Mouse (Mus musculus): ENCODE measurements around the gene Bsg. TPM values are rescaled to one million over a fixed set of nuclear protein-coding genes. Genes with fewer than 3 reads are reported as not detected.
"Not testable (repeated sequence)": the region's sequence is repeated elsewhere in the genome, so short reads cannot be mapped to it uniquely, and the experiment has no call there.

Bsg gene
- polyA plus RNA-seq, 1 experiment from 2014 or later = 1,158 TPM

DNA sequence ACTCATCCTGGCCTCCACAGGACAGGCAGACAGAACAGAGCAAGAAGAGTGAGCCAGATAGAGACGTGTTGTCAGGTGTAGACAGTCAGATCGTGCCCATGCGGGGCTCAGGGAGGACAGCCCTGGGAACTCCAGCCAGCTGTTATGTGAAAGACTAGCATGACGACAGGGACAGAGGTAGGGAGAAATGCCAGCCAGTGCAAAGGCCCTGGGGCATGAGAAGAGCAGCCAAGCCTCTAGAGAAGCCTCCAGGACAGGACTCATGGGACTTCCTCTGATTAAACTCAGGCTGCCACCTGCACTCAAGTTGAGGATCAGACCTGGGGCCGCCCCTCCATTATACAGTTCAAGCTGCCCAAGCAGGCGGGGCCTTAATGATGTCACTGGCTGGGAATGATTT is 44.2 kb downstream of the Bsg start:
- Histone ChIP-seq H3K27me3 (replicated peaks; ENCODE audit: control insufficient read depth, insufficient read depth, low read length) (no peaks in the 10 kb centered on the region), H3K27ac (ENCODE audit: low read length) (no peak overlapping the region), H3K4me1 (ENCODE audit: control insufficient read depth, insufficient read depth, low read length) (peaks cover 10% of the 10 kb centered on the region), H3K9ac (ENCODE audit: low read depth, low read length) (no peak overlapping the region), H3K36me3 (ENCODE audit: control insufficient read depth, insufficient read depth, low read length) (peaks cover 8% of the 10 kb centered on the region; the same call in 1 of the 2 replicates), H3K9me3 (ENCODE audit: control insufficient read depth, low read length) (no peaks in the 10 kb centered on the region), H3K4me2 (ENCODE audit: low read depth, low read length) (no peak overlapping the region), H3K4me3 (ENCODE audit: low read length) (no peak overlapping the region)
- 87% methylated on average over 6 of the region's 6 CpGs for WGBS
- no peak for ATAC-seq

- peak within 1 kb of the TSS; percentile 49; the same call in 1 of the 2 replicates for H3K9ac ChIP-seq (ENCODE audit: low read depth, low read length)
Observed at GRCm38 (mm10) chr10:79754856-79755516, 50.7 kb downstream of the Bsg start, which contains the start of gene Fgf22. Fgf22 (plus strand) TSS chr10:79755076.

DNA sequence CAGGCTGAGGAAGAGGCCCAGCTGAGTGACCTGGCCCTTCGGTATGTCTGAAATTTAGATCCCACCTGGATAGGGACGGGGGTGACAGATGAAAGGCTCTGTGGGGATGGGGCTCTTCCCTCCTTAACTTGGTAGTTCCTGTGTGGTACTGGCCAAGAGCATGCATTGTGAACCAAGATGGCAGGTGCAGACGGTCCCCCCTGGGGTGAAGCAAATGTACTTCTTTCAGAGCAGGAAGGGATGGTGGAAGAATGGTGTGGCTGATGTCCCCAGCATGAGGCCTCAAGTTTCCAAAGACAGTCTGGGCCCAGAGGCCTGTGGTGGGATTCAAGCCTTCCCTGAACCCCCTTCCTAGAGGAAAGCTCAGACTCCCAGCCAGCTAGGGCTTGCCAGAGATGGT is 51.6 kb downstream of the Bsg start:
- H3K9me3 ChIP-seq (ENCODE audit: control insufficient read depth, low read length) = no peaks in the 10 kb centered on the region
- no peak overlapping the region for H3K4me3 ChIP-seq (ENCODE audit: low read length)
- no peak overlapping the region for H3K27ac ChIP-seq (ENCODE audit: low read length)
- 78% methylated on average over 3 of the region's 3 CpGs for WGBS
- H3K27me3 ChIP-seq (replicated peaks; ENCODE audit: control insufficient read depth, insufficient read depth, low read length) = no peaks in the 10 kb centered on the region
- H3K4me1 ChIP-seq (ENCODE audit: control insufficient read depth, insufficient read depth, low read length) = peaks cover 3% of the 10 kb centered on the region; the same call in 1 of the 2 replicates
- peaks cover 15% of the 10 kb centered on the region for H3K36me3 ChIP-seq (ENCODE audit: control insufficient read depth, insufficient read depth, low read length)
- no peak overlapping the region for H3K9ac ChIP-seq (ENCODE audit: low read depth, low read length)
- no peak for ATAC-seq
- H3K4me2 ChIP-seq (ENCODE audit: low read depth, low read length) = no peak overlapping the region

More at GRCm38 (mm10) chr10:79754856-79755516, 50.7 kb downstream of the Bsg start, which contains the start of gene Fgf22:
- WGBS = 2% methylated on average over 36 of the region's 36 CpGs
- Histone ChIP-seq H3K4me2 (ENCODE audit: low read depth, low read length) (peak within 1 kb of the TSS; percentile 66), H3K27me3 (replicated peaks; ENCODE audit: control insufficient read depth, insufficient read depth, low read length) (no peaks in the 10 kb centered on the region), H3K27ac (ENCODE audit: low read length) (no peak within 1 kb of the TSS), H3K4me3 (ENCODE audit: low read length) (peak within 1 kb of the TSS; percentile 39), H3K9me3 (ENCODE audit: control insufficient read depth, low read length) (no peaks in the 10 kb centered on the region), H3K4me1 (ENCODE audit: control insufficient read depth, insufficient read depth, low read length) (peaks cover 3% of the 10 kb centered on the region; the same call in 1 of the 2 replicates), H3K36me3 (ENCODE audit: control insufficient read depth, insufficient read depth, low read length) (peaks cover 11% of the 10 kb centered on the region)
- ATAC-seq = peak; percentile 88

DNA sequence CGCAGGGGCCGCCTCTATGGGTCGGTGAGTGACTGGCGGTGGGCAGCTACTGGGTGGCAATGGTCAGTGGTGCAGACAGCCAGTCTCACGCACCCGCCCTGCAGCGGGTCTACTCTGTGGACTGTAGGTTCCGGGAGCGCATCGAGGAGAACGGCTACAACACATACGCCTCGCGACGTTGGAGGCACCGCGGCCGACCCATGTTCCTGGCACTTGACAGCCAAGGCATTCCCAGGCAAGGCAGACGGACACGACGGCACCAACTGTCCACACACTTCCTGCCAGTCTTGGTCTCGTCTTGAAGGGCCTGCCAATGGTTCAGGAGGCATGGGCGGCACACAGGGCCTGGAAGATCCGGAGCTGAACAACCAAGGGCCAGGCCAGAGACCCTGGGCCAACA is 52.4 kb downstream of the Bsg start:
- no peak overlapping the region for H3K4me2 ChIP-seq (ENCODE audit: low read depth, low read length)
- peaks cover 3% of the 10 kb centered on the region; the same call in 1 of the 2 replicates for H3K4me1 ChIP-seq (ENCODE audit: control insufficient read depth, insufficient read depth, low read length)
- no peak for ATAC-seq
- no peaks in the 10 kb centered on the region for H3K9me3 ChIP-seq (ENCODE audit: control insufficient read depth, low read length)
- no peak overlapping the region for H3K27ac ChIP-seq (ENCODE audit: low read length)
- 91% methylated on average over 24 of the region's 24 CpGs for WGBS
- no peak overlapping the region for H3K9ac ChIP-seq (ENCODE audit: low read depth, low read length)
- H3K27me3 ChIP-seq (replicated peaks; ENCODE audit: control insufficient read depth, insufficient read depth, low read length) = no peaks in the 10 kb centered on the region
- peaks cover 23% of the 10 kb centered on the region for H3K36me3 ChIP-seq (ENCODE audit: control insufficient read depth, insufficient read depth, low read length)
- no peak overlapping the region for H3K4me3 ChIP-seq (ENCODE audit: low read length)

DNA sequence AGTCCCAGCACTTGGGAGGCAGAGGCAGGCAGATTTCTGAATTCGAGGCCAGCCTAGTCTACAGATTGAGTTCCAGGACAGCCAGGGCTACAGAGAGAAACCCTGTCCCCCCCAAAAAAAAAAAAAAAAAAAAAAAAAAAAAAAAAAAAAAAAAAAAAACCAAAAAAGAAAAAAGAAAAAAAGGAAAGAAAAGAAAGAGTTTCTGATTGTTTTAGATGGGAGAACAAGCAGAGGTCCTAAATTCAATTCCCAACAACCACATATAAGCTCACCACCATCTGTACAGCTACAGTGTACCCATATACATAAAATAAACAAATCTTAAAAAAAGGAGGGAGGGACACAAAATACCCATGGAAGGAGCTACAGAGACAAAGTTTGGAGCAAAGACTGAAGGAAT is 55.4 kb downstream of the Bsg start:
- H3K9me3 ChIP-seq (ENCODE audit: control insufficient read depth, low read length); H3K27me3 ChIP-seq (replicated peaks; ENCODE audit: control insufficient read depth, insufficient read depth, low read length); H3K4me2 ChIP-seq (ENCODE audit: low read depth, low read length); H3K9ac ChIP-seq (ENCODE audit: low read depth, low read length); ATAC-seq; H3K27ac ChIP-seq (ENCODE audit: low read length); H3K4me3 ChIP-seq (ENCODE audit: low read length): not testable (repeated sequence)
- Histone ChIP-seq H3K4me1 (ENCODE audit: control insufficient read depth, insufficient read depth, low read length) (peaks cover 14% of the 10 kb centered on the region), H3K36me3 (ENCODE audit: control insufficient read depth, insufficient read depth, low read length) (peaks cover 29% of the 10 kb centered on the region)
- 90% methylated on average over 1 of the region's 1 CpGs for WGBS

- H3K9ac ChIP-seq (ENCODE audit: low read depth, low read length) = no peak overlapping the region
- H3K9me3 ChIP-seq (ENCODE audit: control insufficient read depth, low read length) = no peaks in the 10 kb centered on the region
- ATAC-seq = no peak
- no peak overlapping the region for H3K27ac ChIP-seq (ENCODE audit: low read length)
- H3K4me1 ChIP-seq (ENCODE audit: control insufficient read depth, insufficient read depth, low read length) = peaks cover 21% of the 10 kb centered on the region
- no peaks in the 10 kb centered on the region for H3K27me3 ChIP-seq (replicated peaks; ENCODE audit: control insufficient read depth, insufficient read depth, low read length)
- H3K36me3 ChIP-seq (ENCODE audit: control insufficient read depth, insufficient read depth, low read length) = peaks cover 27% of the 10 kb centered on the region
- no peak overlapping the region for H3K4me2 ChIP-seq (ENCODE audit: low read depth, low read length)
- 87% methylated on average over 11 of the region's 11 CpGs for WGBS
- H3K4me3 ChIP-seq (ENCODE audit: low read length) = no peak overlapping the region
Observed at GRCm38 (mm10) chr10:79760603-79761143, 56.4 kb downstream of the Bsg start.

Other genes with a start within 250 kb of the Bsg start
- gene Vmn2r83, start 235.8 kb upstream of the Bsg start, polyA plus RNA-seq (2015; fragmentation: Nextera tagmentation; extraction: Ambion mirVana) = not detected in 2 replicates
- gene Plpp2, start 170.7 kb upstream of the Bsg start, polyA plus RNA-seq (2015; fragmentation: Nextera tagmentation; extraction: Ambion mirVana) = 140 and 145 TPM in 2 replicates
- 36.7 and 38.4 TPM in 2 replicates for gene Mier2, start 149.3 kb upstream of the Bsg start, polyA plus RNA-seq (2015; fragmentation: Nextera tagmentation; extraction: Ambion mirVana)
- gene Theg, start 117.2 kb upstream of the Bsg start, polyA plus RNA-seq (2015; fragmentation: Nextera tagmentation; extraction: Ambion mirVana) = not detected in 2 replicates
- gene C2cd4c, start 90.5 kb upstream of the Bsg start, polyA plus RNA-seq (2015; fragmentation: Nextera tagmentation; extraction: Ambion mirVana) = 0.02 and 0.07 TPM in 2 replicates
- gene Shc2, start 66.6 kb upstream of the Bsg start, polyA plus RNA-seq (2015; fragmentation: Nextera tagmentation; extraction: Ambion mirVana) = 1.1 and 2.5 TPM in 2 replicates
- gene Odf3l2, start 58.8 kb upstream of the Bsg start, polyA plus RNA-seq (2015; fragmentation: Nextera tagmentation; extraction: Ambion mirVana) = not detected in 2 replicates
- 27.4 and 31.8 TPM in 2 replicates for gene Madcam1, start 39.9 kb upstream of the Bsg start, polyA plus RNA-seq (2015; fragmentation: Nextera tagmentation; extraction: Ambion mirVana)
- gene Tpgs1, start 35.1 kb upstream of the Bsg start, polyA plus RNA-seq (2015; fragmentation: Nextera tagmentation; extraction: Ambion mirVana) = 56.8 and 64.4 TPM in 2 replicates
- 120 and 128 TPM in 2 replicates for gene Cdc34, start 22.3 kb upstream of the Bsg start, polyA plus RNA-seq (2015; fragmentation: Nextera tagmentation; extraction: Ambion mirVana)
- 0.21 and 0.56 TPM in 2 replicates for gene Gzmm, start 15.5 kb upstream of the Bsg start, polyA plus RNA-seq (2015; fragmentation: Nextera tagmentation; extraction: Ambion mirVana)
- 0.04 TPM in 1 of 2 replicates, not detected in the other for gene Hcn2, start 12.1 kb downstream of the Bsg start, polyA plus RNA-seq (2015; fragmentation: Nextera tagmentation; extraction: Ambion mirVana)
- gene Polrmt, start 42.1 kb downstream of the Bsg start, polyA plus RNA-seq (2015; fragmentation: Nextera tagmentation; extraction: Ambion mirVana) = 38.8 and 40.5 TPM in 2 replicates
- 0.26 TPM in 1 of 2 replicates, not detected in the other for gene Fgf22, start 50.6 kb downstream of the Bsg start, polyA plus RNA-seq (2015; fragmentation: Nextera tagmentation; extraction: Ambion mirVana)
- 39.7 and 56.6 TPM in 2 replicates for gene Rnf126, start 62.5 kb downstream of the Bsg start, polyA plus RNA-seq (2015; fragmentation: Nextera tagmentation; extraction: Ambion mirVana)
- gene Fstl3, start 72.8 kb downstream of the Bsg start, polyA plus RNA-seq (2015; fragmentation: Nextera tagmentation; extraction: Ambion mirVana) = 15.1 and 16.6 TPM in 2 replicates
- gene Prss57, start 86.5 kb downstream of the Bsg start, polyA plus RNA-seq (2015; fragmentation: Nextera tagmentation; extraction: Ambion mirVana) = 0.07 and 0.11 TPM in 2 replicates
- 44.1 and 44.8 TPM in 2 replicates for gene Palm, start 89.1 kb downstream of the Bsg start, polyA plus RNA-seq (2015; fragmentation: Nextera tagmentation; extraction: Ambion mirVana)
- gene Misp, start 116.5 kb downstream of the Bsg start, polyA plus RNA-seq (2015; fragmentation: Nextera tagmentation; extraction: Ambion mirVana) = 204 and 210 TPM in 2 replicates
- gene Ptbp1, start 149.9 kb downstream of the Bsg start, polyA plus RNA-seq (2015; fragmentation: Nextera tagmentation; extraction: Ambion mirVana) = 295 and 302 TPM in 2 replicates
- gene Prtn3, start 170.0 kb downstream of the Bsg start, polyA plus RNA-seq (2015; fragmentation: Nextera tagmentation; extraction: Ambion mirVana) = 2.7 and 2.8 TPM in 2 replicates
- 25.5 and 28.2 TPM in 2 replicates for gene Plppr3, start 170.1 kb downstream of the Bsg start, polyA plus RNA-seq (2015; fragmentation: Nextera tagmentation; extraction: Ambion mirVana)
- 0.42 and 2.4 TPM in 2 replicates for gene Elane, start 181.8 kb downstream of the Bsg start, polyA plus RNA-seq (2015; fragmentation: Nextera tagmentation; extraction: Ambion mirVana)
- gene Cfd, start 186.4 kb downstream of the Bsg start, polyA plus RNA-seq (2015; fragmentation: Nextera tagmentation; extraction: Ambion mirVana) = not detected in 2 replicates
- gene Med16, start 204.4 kb downstream of the Bsg start, polyA plus RNA-seq (2015; fragmentation: Nextera tagmentation; extraction: Ambion mirVana) = 34.1 and 37.2 TPM in 2 replicates
- gene Gm26602, start 206.4 kb downstream of the Bsg start, polyA plus RNA-seq (2015; fragmentation: Nextera tagmentation; extraction: Ambion mirVana) = 2.1 and 7.8 TPM in 2 replicates
- gene Kiss1r, start 212.5 kb downstream of the Bsg start, polyA plus RNA-seq (2015; fragmentation: Nextera tagmentation; extraction: Ambion mirVana) = 0.68 and 0.69 TPM in 2 replicates
- gene R3hdm4, start 216.7 kb downstream of the Bsg start, polyA plus RNA-seq (2015; fragmentation: Nextera tagmentation; extraction: Ambion mirVana) = 105 and 116 TPM in 2 replicates
- 19.4 and 22.1 TPM in 2 replicates for gene Arid3a, start 222.6 kb downstream of the Bsg start, polyA plus RNA-seq (2015; fragmentation: Nextera tagmentation; extraction: Ambion mirVana)